In the genomic region with DNA sequence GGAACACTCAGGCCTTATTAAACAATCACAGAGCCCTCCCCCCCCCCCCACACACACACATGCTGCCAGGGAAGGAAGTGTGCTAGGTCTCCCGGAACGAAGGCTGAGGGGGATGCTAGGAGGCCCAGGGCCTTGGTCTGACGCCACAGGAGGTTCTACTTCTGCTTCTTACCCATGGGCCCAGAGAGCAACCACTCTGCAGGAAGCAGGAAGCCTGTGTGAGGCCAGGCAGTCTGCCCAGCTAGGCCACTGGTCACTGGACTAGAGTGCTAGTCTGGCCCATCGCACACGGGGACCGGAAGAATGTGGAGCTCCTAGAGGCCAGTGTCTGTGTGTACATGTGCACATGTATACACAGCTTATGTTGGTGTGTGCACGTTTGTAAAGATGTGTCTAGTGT, we compare ENCODE assay signal across 10 mouse cellular contexts. TPM values are rescaled to one million over a fixed set of nuclear protein-coding genes. Genes with fewer than 3 reads are reported as not detected.
DNase-seq lines count a peak whose midpoint lies in the region; ATAC-seq lines count a peak whose summit lies in the region.
"Had no signal": no experiment of that assay in that cellular context is flagged by ENCODE, and none has a peak within 500 bp of the region (broad histone marks: within the 10 kb centered on the region; RNA-seq: fewer than 3 reads in every experiment).

No protein-coding gene starts in this region.

- H3K4me3 ChIP-seq in liver, embryonic 12.5 days = no peak overlapping the region
- H3K4me3 ChIP-seq in liver, embryonic 11.5 days (ENCODE audit: low read depth, low read length) = no peak overlapping the region
- H3K4me3 ChIP-seq in forebrain, embryonic 16.5 days (replicated peaks; ENCODE audit: low read length) = no peak overlapping the region
- H3K4me3 ChIP-seq: stomach, embryonic 15.5 days had no signal

- no peaks in the 10 kb centered on the region for H3K36me3 ChIP-seq in liver, embryonic 12.5 days
- no peaks in the 10 kb centered on the region for H3K36me3 ChIP-seq in liver, embryonic 11.5 days (ENCODE audit: control insufficient read depth, insufficient read depth, low read length)
- H3K36me3 ChIP-seq in forebrain, embryonic 16.5 days (ENCODE audit: control insufficient read depth, insufficient read depth) = no peaks in the 10 kb centered on the region
- H3K36me3 ChIP-seq: stomach, embryonic 15.5 days had no signal

- H3K27ac ChIP-seq in liver, embryonic 12.5 days = peak overlapping the region; percentile 36; the same call in 1 of the 2 replicates
- no peak overlapping the region; the same call in 1 of the 2 replicates for H3K27ac ChIP-seq in liver, embryonic 11.5 days (ENCODE audit: low read depth, low read length)
- no peak overlapping the region for H3K27ac ChIP-seq in forebrain, embryonic 16.5 days (ENCODE audit: low read length)

- 48% methylated on average over 7 of the region's 7 CpGs for WGBS in liver, embryonic 12.5 days (ENCODE audit: insufficient replicate concordance)
- 60% methylated on average over 7 of the region's 7 CpGs for WGBS in liver, embryonic 11.5 days
- 91% methylated on average over 7 of the region's 7 CpGs for WGBS in forebrain, embryonic 16.5 days

- no peak overlapping the region for H3K4me2 ChIP-seq in liver, embryonic 12.5 days
- no peak overlapping the region; the same call in 1 of the 2 replicates for H3K4me2 ChIP-seq in liver, embryonic 11.5 days
- H3K4me2 ChIP-seq in forebrain, embryonic 16.5 days (ENCODE audit: low read length) = no peak overlapping the region
- H3K4me2 ChIP-seq: stomach, embryonic 15.5 days had no signal

- intact Hi-C loops in heart, postnatal 36 days (cut with DNase I) = loop anchor here (2.0 to 10.0 kb wide), 3 partner anchors 24 to 386 kb away; partner anchors contain the start of genes 3110082I17Rik and Mafk

- H3K4me1 ChIP-seq in liver, embryonic 12.5 days = peaks cover 66% of the 10 kb centered on the region
- H3K4me1 ChIP-seq in liver, embryonic 11.5 days (replicated peaks; ENCODE audit: control insufficient read depth, insufficient read depth, low read length) = peaks cover 29% of the 10 kb centered on the region
- no peaks in the 10 kb centered on the region for H3K4me1 ChIP-seq in forebrain, embryonic 16.5 days (replicated peaks; ENCODE audit: control insufficient read depth, insufficient read depth, low read length)

- no peak for ATAC-seq in liver, embryonic 12.5 days
- ATAC-seq in liver, embryonic 11.5 days (replicated peaks; ENCODE audit: low FRiP score) = no peak
- peak; percentile 53 for ATAC-seq in common myeloid progenitor, adult 5-6 weeks (replicated peaks; ENCODE audit: low read depth, poor library complexity, severe bottlenecking)
- ATAC-seq in megakaryocyte, adult 5-6 weeks (ENCODE audit: poor library complexity, severe bottlenecking) = peak; percentile 62
- ATAC-seq in forebrain, embryonic 16.5 days = no peak
- ATAC-seq: activated CD4-positive, CD25-positive, alpha-beta regulatory T cell, adult 4 months had no signal

- H3K27me3 ChIP-seq in liver, embryonic 12.5 days (replicated peaks) = no peaks in the 10 kb centered on the region
- no peaks in the 10 kb centered on the region for H3K27me3 ChIP-seq in liver, embryonic 11.5 days (replicated peaks; ENCODE audit: control insufficient read depth, insufficient read depth, low read length)
- no peaks in the 10 kb centered on the region for H3K27me3 ChIP-seq in forebrain, embryonic 16.5 days (replicated peaks; ENCODE audit: control insufficient read depth, insufficient read depth, low read length)
- H3K27me3 ChIP-seq: stomach, embryonic 15.5 days had no signal

- peak; percentile 62 for DNase-seq in heart, adult 8-10 months (ENCODE audit: low spot score)
- DNase-seq in heart, postnatal 36 days = no peak
- DNase-seq in liver, embryonic 11.5 days (ENCODE audit: low spot score) = no peak
- DNase-seq in adrenal gland, adult 8-10 months = no peak

- no peaks in the 10 kb centered on the region for H3K9me3 ChIP-seq in liver, embryonic 12.5 days (replicated peaks)
- no peaks in the 10 kb centered on the region for H3K9me3 ChIP-seq in liver, embryonic 11.5 days (ENCODE audit: control insufficient read depth, low read length)
- no peaks in the 10 kb centered on the region for H3K9me3 ChIP-seq in forebrain, embryonic 16.5 days (ENCODE audit: control insufficient read depth, low read length)
- H3K9me3 ChIP-seq: stomach, embryonic 15.5 days had no signal

- H3K9ac ChIP-seq in liver, embryonic 12.5 days = no peak overlapping the region
- H3K9ac ChIP-seq in liver, embryonic 11.5 days (ENCODE audit: low read depth, low read length) = no peak overlapping the region; the same call in 1 of the 2 replicates
- no peak overlapping the region for H3K9ac ChIP-seq in forebrain, embryonic 16.5 days (replicated peaks; ENCODE audit: low read depth, low read length)
- H3K9ac ChIP-seq: stomach, embryonic 15.5 days had no signal

RNA-seq across cellular contexts. Expression of gene C130050O18Rik, which starts 3.4 kb away (rescaled TPM):
- 1 to 10 TPM in 1 of 4 experiments, under 1 TPM in 3; 0.49 to 1.2 (median 0.72) TPM for total RNA-seq in heart, adult 8-10 months (2022)
- total RNA-seq in heart, postnatal 36 days (2021) = under 1 TPM; 0.62 to 0.64 TPM
- 0.72 and 0.75 TPM in 2 replicates for polyA plus RNA-seq in liver, embryonic 12.5 days (2016; fragmentation: Nextera tagmentation; extraction: Ambion mirVana)
- polyA plus RNA-seq in liver, embryonic 11.5 days (2014; fragmentation: Nextera tagmentation; extraction: Ambion mirVana) = 1.5 and 1.6 TPM in 2 replicates
- 0.53 and 1.6 TPM in 2 replicates for total RNA-seq in common myeloid progenitor, adult 5-6 weeks (2017)
- 18.3 and 19.9 TPM in 2 replicates for total RNA-seq in megakaryocyte, adult 5-6 weeks (2015)
- 16.6 and 19.7 TPM in 2 replicates for total RNA-seq in megakaryocyte, adult 5-6 weeks (2017)
- 0.21 and 0.37 TPM in 2 replicates for polyA plus RNA-seq in forebrain, embryonic 16.5 days (2015; fragmentation: Nextera tagmentation; extraction: Ambion mirVana)
- 1 to 10 TPM in 3 of 4 experiments, under 1 TPM in 1; 0.94 to 1.4 (median 1.2) TPM for total RNA-seq in adrenal gland, adult 8-10 months (2022)
- polyA plus RNA-seq: activated CD4-positive, CD25-positive, alpha-beta regulatory T cell, adult 4 months had no signal

RNA-seq across cellular contexts. Expression of gene Gper1, which starts 14.4 kb away (rescaled TPM):
- total RNA-seq in heart, adult 8-10 months (2022) = 1 to 10 TPM; 1.1 to 1.6 (median 1.3) TPM
- total RNA-seq in heart, postnatal 36 days (2021) = 1 to 10 TPM; 1.7 to 2.0 TPM
- 0.39 and 0.51 TPM in 2 replicates for polyA plus RNA-seq in liver, embryonic 12.5 days (2016; fragmentation: Nextera tagmentation; extraction: Ambion mirVana)
- 0.38 and 0.58 TPM in 2 replicates for polyA plus RNA-seq in liver, embryonic 11.5 days (2014; fragmentation: Nextera tagmentation; extraction: Ambion mirVana)
- total RNA-seq in common myeloid progenitor, adult 5-6 weeks (2017) = not detected in 2 replicates
- total RNA-seq in megakaryocyte, adult 5-6 weeks (2015) = 0.07 TPM in 1 of 2 replicates, not detected in the other
- 0.22 TPM in 1 of 2 replicates, not detected in the other for total RNA-seq in megakaryocyte, adult 5-6 weeks (2017)
- polyA plus RNA-seq in forebrain, embryonic 16.5 days (2015; fragmentation: Nextera tagmentation; extraction: Ambion mirVana) = 8.7 and 9.0 TPM in 2 replicates
- 1 to 10 TPM; 3.9 to 7.8 (median 6.3) TPM for total RNA-seq in adrenal gland, adult 8-10 months (2022)
- polyA plus RNA-seq: activated CD4-positive, CD25-positive, alpha-beta regulatory T cell, adult 4 months had no signal

RNA-seq across cellular contexts. Expression of gene Gpr146, which starts 31.0 kb away (rescaled TPM):
- total RNA-seq in heart, adult 8-10 months (2022) = 10 to 100 TPM; 43.1 to 55.6 (median 47.0) TPM
- 10 to 100 TPM; 43.6 to 56.2 TPM for total RNA-seq in heart, postnatal 36 days (2021)
- polyA plus RNA-seq in liver, embryonic 12.5 days (2016; fragmentation: Nextera tagmentation; extraction: Ambion mirVana) = 18.3 and 19.3 TPM in 2 replicates
- 13.4 and 15.1 TPM in 2 replicates for polyA plus RNA-seq in liver, embryonic 11.5 days (2014; fragmentation: Nextera tagmentation; extraction: Ambion mirVana)
- 4.9 and 5.4 TPM in 2 replicates for total RNA-seq in common myeloid progenitor, adult 5-6 weeks (2017)
- total RNA-seq in megakaryocyte, adult 5-6 weeks (2015) = 9.8 and 13.1 TPM in 2 replicates
- total RNA-seq in megakaryocyte, adult 5-6 weeks (2017) = 9.6 and 14.8 TPM in 2 replicates
- 1.5 and 1.8 TPM in 2 replicates for polyA plus RNA-seq in forebrain, embryonic 16.5 days (2015; fragmentation: Nextera tagmentation; extraction: Ambion mirVana)
- 10 to 100 TPM; 13.6 to 25.0 (median 18.1) TPM for total RNA-seq in adrenal gland, adult 8-10 months (2022)

RNA-seq across cellular contexts. Expression of gene 3110082I17Rik, which starts 51.8 kb away (rescaled TPM):
- total RNA-seq in heart, adult 8-10 months (2022) = 1 to 10 TPM; 5.4 to 8.7 (median 6.8) TPM
- total RNA-seq in heart, postnatal 36 days (2021) = 1 to 10 TPM; 4.7 to 5.5 TPM
- 30.6 and 33.5 TPM in 2 replicates for polyA plus RNA-seq in liver, embryonic 12.5 days (2016; fragmentation: Nextera tagmentation; extraction: Ambion mirVana)
- polyA plus RNA-seq in liver, embryonic 11.5 days (2014; fragmentation: Nextera tagmentation; extraction: Ambion mirVana) = 49.4 and 52.0 TPM in 2 replicates
- 49.9 and 55.0 TPM in 2 replicates for total RNA-seq in common myeloid progenitor, adult 5-6 weeks (2017)
- 12.4 and 15.8 TPM in 2 replicates for total RNA-seq in megakaryocyte, adult 5-6 weeks (2015)
- total RNA-seq in megakaryocyte, adult 5-6 weeks (2017) = 10.8 and 11.4 TPM in 2 replicates
- polyA plus RNA-seq in forebrain, embryonic 16.5 days (2015; fragmentation: Nextera tagmentation; extraction: Ambion mirVana) = 21.4 and 22.7 TPM in 2 replicates
- 10 to 100 TPM in 3 of 4 experiments, 1 to 10 TPM in 1; 7.3 to 20.6 (median 14.4) TPM for total RNA-seq in adrenal gland, adult 8-10 months (2022)

RNA-seq across cellular contexts. Expression of gene Cyp2w1, which starts 56.1 kb away (rescaled TPM):
- not detected for total RNA-seq in heart, adult 8-10 months (2022)
- total RNA-seq in heart, postnatal 36 days (2021) = not detected
- polyA plus RNA-seq in liver, embryonic 12.5 days (2016; fragmentation: Nextera tagmentation; extraction: Ambion mirVana) = not detected in 2 replicates
- not detected in 2 replicates for polyA plus RNA-seq in liver, embryonic 11.5 days (2014; fragmentation: Nextera tagmentation; extraction: Ambion mirVana)
- total RNA-seq in common myeloid progenitor, adult 5-6 weeks (2017) = not detected in 2 replicates
- not detected in 2 replicates for total RNA-seq in megakaryocyte, adult 5-6 weeks (2015)
- total RNA-seq in megakaryocyte, adult 5-6 weeks (2017) = not detected in 2 replicates
- not detected in 2 replicates for polyA plus RNA-seq in forebrain, embryonic 16.5 days (2015; fragmentation: Nextera tagmentation; extraction: Ambion mirVana)
- not detected for total RNA-seq in adrenal gland, adult 8-10 months (2022)
- polyA plus RNA-seq: activated CD4-positive, CD25-positive, alpha-beta regulatory T cell, adult 4 months had no signal

Comparison
In these comparisons a context has a peak if more than half of its experiments do, and no peak if none do; other contexts are left out.
1. ATAC-seq: peak in common myeloid progenitor, adult 5-6 weeks (single experiment) and megakaryocyte, adult 5-6 weeks (single experiment); none in liver, embryonic 12.5 days (single experiment), liver, embryonic 11.5 days (single experiment) and forebrain, embryonic 16.5 days (single experiment).